Comparison of ENCODE assay signal across 12 mouse cellular contexts in the genomic region with DNA sequence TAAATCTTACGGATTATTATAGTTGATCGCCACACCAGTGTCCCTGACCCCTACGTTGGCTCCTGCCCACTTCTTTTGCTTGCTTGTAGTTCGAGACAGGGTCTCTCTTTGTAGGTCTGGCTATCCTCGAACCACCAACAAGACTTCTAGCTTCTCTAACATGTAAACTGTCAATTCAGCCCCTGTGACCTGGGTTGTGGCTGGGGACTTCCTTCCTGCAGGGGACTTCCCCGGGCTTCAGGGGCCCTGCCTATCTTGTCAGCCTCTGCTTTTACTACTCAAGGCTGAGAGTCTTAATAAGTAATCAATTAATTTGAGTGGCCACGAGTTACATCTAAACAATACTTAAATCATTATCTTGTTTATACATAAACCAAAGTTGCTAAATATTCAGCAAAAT.
DNase-seq lines count a peak whose midpoint lies in the region; ATAC-seq and TF ChIP-seq lines count a peak whose summit lies in the region.
"Had no signal": no experiment of that assay in that cellular context is flagged by ENCODE, and none has a peak within 500 bp of the region (broad histone marks: within the 10 kb centered on the region; RNA-seq: fewer than 3 reads in every experiment).

No protein-coding gene starts in this region.

- no peaks in the 10 kb centered on the region for H3K36me3 ChIP-seq in heart, embryonic 15.5 days
- H3K36me3 ChIP-seq in limb, embryonic 13.5 days: no peaks in the 10 kb centered on the region
- H3K36me3 ChIP-seq: G1E had no signal

- H3K4me3 ChIP-seq in heart, embryonic 15.5 days: no peak overlapping the region
- no peak overlapping the region for H3K4me3 ChIP-seq in limb, embryonic 13.5 days
- H3K4me3 ChIP-seq in cerebellum, adult 2 months (replicated peaks; ENCODE audit: insufficient read depth, low read depth, low read length): no peak overlapping the region

- DNase-seq in heart, adult 8-10 months (ENCODE audit: low spot score): no peak
- peak; percentile 36 to 41 for DNase-seq in CD8-positive naive resting alpha-beta T cell, adult 2 months (ENCODE audit: low read depth in 2 of 2, low spot score in 2 of 2)
- peak; percentile 31 to 38 for DNase-seq in spleen, adult 18-20 months
- no peak for DNase-seq in left cerebral cortex, adult 18-20 months (ENCODE audit: low spot score in 2 of 2)
- DNase-seq in cerebellum, adult 2 months: no peak
- DNase-seq in layer of hippocampus, postnatal 36 days: no peak
- DNase-seq: kidney, adult 11 months; retina, postnatal 1 day had no signal

- H3K9ac ChIP-seq in heart, embryonic 15.5 days: no peak overlapping the region
- no peak overlapping the region; the same call in 1 of the 2 replicates for H3K9ac ChIP-seq in limb, embryonic 13.5 days

- no peak for TF ChIP-seq CTCF in cerebellum, adult 2 months (IDR thresholded peaks at IDR 0.05; ENCODE audit: borderline replicate concordance, insufficient read depth, low read depth, low read length)

- peak overlapping the region; percentile 55 for H3K27ac ChIP-seq in heart, embryonic 15.5 days
- 0 out of 2 replicates have a peak overlapping the region, but pooled peaks have one; percentile 67 for H3K27ac ChIP-seq in limb, embryonic 13.5 days
- H3K27ac ChIP-seq in cerebellum, adult 2 months (ENCODE audit: insufficient read depth, low read length): no peak overlapping the region

- peaks cover 44% of the 10 kb centered on the region for H3K4me1 ChIP-seq in heart, embryonic 15.5 days (replicated peaks)
- peaks cover 55% of the 10 kb centered on the region for H3K4me1 ChIP-seq in limb, embryonic 13.5 days
- H3K4me1 ChIP-seq in cerebellum, adult 2 months (ENCODE audit: control insufficient read depth, insufficient read depth, low read length): peaks cover 41% of the 10 kb centered on the region

- WGBS in heart, embryonic 15.5 days: 68% methylated on average over 7 of the region's 7 CpGs
- 62% methylated on average over 7 of the region's 7 CpGs for WGBS in limb, embryonic 13.5 days
- 82% methylated on average over 7 of the region's 7 CpGs for WGBS in cerebellum, adult 2 months

- H3K27me3 ChIP-seq in heart, embryonic 15.5 days: no peaks in the 10 kb centered on the region
- peaks cover 4% of the 10 kb centered on the region; the same call in 1 of the 2 replicates for H3K27me3 ChIP-seq in limb, embryonic 13.5 days
- H3K27me3 ChIP-seq in cerebellum, adult 2 months (ENCODE audit: control insufficient read depth, insufficient read depth, low read length): no peaks in the 10 kb centered on the region

- H3K9me3 ChIP-seq in heart, embryonic 15.5 days (replicated peaks): no peaks in the 10 kb centered on the region
- no peaks in the 10 kb centered on the region for H3K9me3 ChIP-seq in limb, embryonic 13.5 days

- no peak for TF ChIP-seq POLR2A in cerebellum, adult 2 months (IDR thresholded peaks at IDR 0.05; ENCODE audit: borderline replicate concordance, insufficient read depth, low read length)

- ATAC-seq in heart, embryonic 15.5 days (replicated peaks; ENCODE audit: insufficient number of reproducible peaks, insufficient read depth, low FRiP score, low read depth): no peak
- no peak for ATAC-seq in limb, embryonic 13.5 days (ENCODE audit: low FRiP score, low read depth)
- ATAC-seq: midbrain, embryonic 16.5 days had no signal

- H3K4me2 ChIP-seq in heart, embryonic 15.5 days: no peak overlapping the region; the same call in 1 of the 2 replicates
- no peak overlapping the region for H3K4me2 ChIP-seq in limb, embryonic 13.5 days (replicated peaks)

Comparison
In these comparisons a context has a peak if more than half of its experiments do, and no peak if none do; other contexts are left out.
1. DNase-seq: peak in CD8-positive naive resting alpha-beta T cell, adult 2 months (2 of 2) and spleen, adult 18-20 months (2 of 2); none in heart, adult 8-10 months (single experiment), left cerebral cortex, adult 18-20 months (0 of 2), cerebellum, adult 2 months (0 of 2) and layer of hippocampus, postnatal 36 days (0 of 2).